Mouse (Mus musculus): ENCODE measurements around the gene Mthfs. TPM values are rescaled to one million over a fixed set of nuclear protein-coding genes. Genes with fewer than 3 reads are reported as not detected.

The Mthfs gene
- polyA plus RNA-seq, 1 experiment, result 6.4 TPM

- Histone ChIP-seq H3ac (ENCODE audit: control insufficient read depth, insufficient read length) (no peak overlapping the region), H3K4me2 (ENCODE audit: low read depth) (no peak overlapping the region), H3K27me3 (ENCODE audit: control insufficient read depth, insufficient read depth, insufficient read length) (no peaks in the 10 kb centered on the region), H3K4me3 (no peak overlapping the region), H3K36me3 (ENCODE audit: control insufficient read depth, insufficient read depth) (no peaks in the 10 kb centered on the region), H3K79me2 (ENCODE audit: control insufficient read depth, insufficient read depth) (no peaks in the 10 kb centered on the region)
- TF ChIP-seq REST (IDR thresholded peaks at IDR 0.05; ENCODE audit: insufficient read depth, insufficient read length), result no peak
- TF ChIP-seq USF1 (IDR thresholded peaks at IDR 0.05; ENCODE audit: low read depth), result no peak
- no peak for TF ChIP-seq POLR2A (IDR thresholded peaks at IDR 0.05; ENCODE audit: insufficient read length, low read depth)
- TF ChIP-seq E2F4 (IDR thresholded peaks at IDR 0.05; ENCODE audit: insufficient read depth), result no peak
- TF ChIP-seq POLR2AphosphoS2 (IDR thresholded peaks at IDR 0.05; ENCODE audit: insufficient read length, low read depth), result no peak
- no peak for TF ChIP-seq MAX (IDR thresholded peaks at IDR 0.05; ENCODE audit: low read depth)
- no peak for TF ChIP-seq TCF12 (IDR thresholded peaks at IDR 0.05; ENCODE audit: insufficient read depth, poor library complexity, severe bottlenecking)
- TF ChIP-seq MYOG (IDR thresholded peaks at IDR 0.05; ENCODE audit: control insufficient read depth in 1 of 3, insufficient read depth in 1 of 3, insufficient read length in 2 of 3, low read depth in 2 of 3), result no peak
Measured at GRCm38 (mm10) chr9:89267093-89267492, 56.6 kb downstream of the Mthfs start.

- Histone ChIP-seq H3ac (ENCODE audit: control insufficient read depth, insufficient read length) (no peak overlapping the region), H3K36me3 (ENCODE audit: control insufficient read depth, insufficient read depth) (no peaks in the 10 kb centered on the region), H3K4me2 (ENCODE audit: low read depth) (no peak overlapping the region), H3K27me3 (ENCODE audit: control insufficient read depth, insufficient read depth, insufficient read length) (no peaks in the 10 kb centered on the region), H3K4me3 (no peak overlapping the region), H3K79me2 (ENCODE audit: control insufficient read depth, insufficient read depth) (no peaks in the 10 kb centered on the region)
- TF ChIP-seq E2F4 (IDR thresholded peaks at IDR 0.05; ENCODE audit: insufficient read depth) (no peak), CEBPB (IDR thresholded peaks at IDR 0.05; ENCODE audit: insufficient read depth, poor library complexity, severe bottlenecking) (no peak), MYOD1 (IDR thresholded peaks at IDR 0.05; ENCODE audit: control insufficient read depth in 1 of 3, insufficient read length in 2 of 3, low read depth in 2 of 3) (no peak), POLR2A (IDR thresholded peaks at IDR 0.05; ENCODE audit: insufficient read length, low read depth) (no peak), MYOG (IDR thresholded peaks at IDR 0.05; ENCODE audit: control insufficient read depth in 1 of 3, insufficient read depth in 1 of 3, insufficient read length in 2 of 3, low read depth in 2 of 3) (no peak), USF1 (IDR thresholded peaks at IDR 0.05; ENCODE audit: low read depth) (no peak), REST (IDR thresholded peaks at IDR 0.05; ENCODE audit: insufficient read depth, insufficient read length) (no peak), POLR2AphosphoS2 (IDR thresholded peaks at IDR 0.05; ENCODE audit: insufficient read length, low read depth) (no peak), MAX (IDR thresholded peaks at IDR 0.05; ENCODE audit: low read depth) (no peak), TCF3 (IDR thresholded peaks at IDR 0.05; ENCODE audit: insufficient read length, low read depth) (no peak), TCF12 (IDR thresholded peaks at IDR 0.05; ENCODE audit: insufficient read depth, poor library complexity, severe bottlenecking) (no peak)
Measured at GRCm38 (mm10) chr9:89267572-89267971, 57.1 kb downstream of the Mthfs start.

GRCm38 (mm10) chr9:89270376-89270775 is 59.9 kb downstream of the Mthfs start:
- Histone ChIP-seq H3K4me3 (no peak overlapping the region), H3ac (ENCODE audit: control insufficient read depth, insufficient read length) (no peak overlapping the region), H3K36me3 (ENCODE audit: control insufficient read depth, insufficient read depth) (no peaks in the 10 kb centered on the region), H3K79me2 (ENCODE audit: control insufficient read depth, insufficient read depth) (no peaks in the 10 kb centered on the region), H3K27me3 (ENCODE audit: control insufficient read depth, insufficient read depth, insufficient read length) (no peaks in the 10 kb centered on the region), H3K4me2 (ENCODE audit: low read depth) (no peak overlapping the region)
- TF ChIP-seq USF1 (IDR thresholded peaks at IDR 0.05; ENCODE audit: low read depth) (no peak), SRF (IDR thresholded peaks at IDR 0.05; ENCODE audit: control insufficient read depth, insufficient read length, low read depth) (no peak), TCF12 (IDR thresholded peaks at IDR 0.05; ENCODE audit: insufficient read depth, poor library complexity, severe bottlenecking) (no peak), CEBPB (IDR thresholded peaks at IDR 0.05; ENCODE audit: insufficient read depth, poor library complexity, severe bottlenecking) (no peak), MYOD1 (IDR thresholded peaks at IDR 0.05; ENCODE audit: control insufficient read depth in 1 of 3, insufficient read length in 2 of 3, low read depth in 2 of 3) (no peak), POLR2AphosphoS2 (IDR thresholded peaks at IDR 0.05; ENCODE audit: insufficient read length, low read depth) (no peak), REST (IDR thresholded peaks at IDR 0.05; ENCODE audit: insufficient read depth, insufficient read length) (no peak)

GRCm38 (mm10) chr9:89273766-89274165 is 63.3 kb downstream of the Mthfs start:
- Histone ChIP-seq H3K79me2 (ENCODE audit: control insufficient read depth, insufficient read depth) (no peaks in the 10 kb centered on the region), H3K4me2 (ENCODE audit: low read depth) (no peak overlapping the region), H3K27me3 (ENCODE audit: control insufficient read depth, insufficient read depth, insufficient read length) (no peaks in the 10 kb centered on the region), H3K36me3 (ENCODE audit: control insufficient read depth, insufficient read depth) (no peaks in the 10 kb centered on the region), H3K4me3 (no peak overlapping the region), H3ac (ENCODE audit: control insufficient read depth, insufficient read length) (no peak overlapping the region)
- TF ChIP-seq USF1 (IDR thresholded peaks at IDR 0.05; ENCODE audit: low read depth) (no peak), MYOD1 (IDR thresholded peaks at IDR 0.05; ENCODE audit: control insufficient read depth in 1 of 3, insufficient read length in 2 of 3, low read depth in 2 of 3) (no peak), TCF12 (IDR thresholded peaks at IDR 0.05; ENCODE audit: insufficient read depth, poor library complexity, severe bottlenecking) (no peak), E2F4 (IDR thresholded peaks at IDR 0.05; ENCODE audit: insufficient read depth) (no peak), CEBPB (IDR thresholded peaks at IDR 0.05; ENCODE audit: insufficient read depth, poor library complexity, severe bottlenecking) (no peak), SRF (IDR thresholded peaks at IDR 0.05; ENCODE audit: control insufficient read depth, insufficient read length, low read depth) (no peak), REST (IDR thresholded peaks at IDR 0.05; ENCODE audit: insufficient read depth, insufficient read length) (no peak), MYOG (IDR thresholded peaks at IDR 0.05; ENCODE audit: control insufficient read depth in 1 of 3, insufficient read depth in 1 of 3, insufficient read length in 2 of 3, low read depth in 2 of 3) (no peak), POLR2A (IDR thresholded peaks at IDR 0.05; ENCODE audit: insufficient read length, low read depth) (no peak), TCF3 (IDR thresholded peaks at IDR 0.05; ENCODE audit: insufficient read length, low read depth) (no peak), POLR2AphosphoS2 (IDR thresholded peaks at IDR 0.05; ENCODE audit: insufficient read length, low read depth) (no peak), MAX (IDR thresholded peaks at IDR 0.05; ENCODE audit: low read depth) (no peak)

GRCm38 (mm10) chr9:89278207-89278606 is 67.7 kb downstream of the Mthfs start:
- no peak overlapping the region for H3K4me3 ChIP-seq
- H3K79me2 ChIP-seq (ENCODE audit: control insufficient read depth, insufficient read depth), result no peaks in the 10 kb centered on the region
- no peak for TF ChIP-seq CEBPB (IDR thresholded peaks at IDR 0.05; ENCODE audit: insufficient read depth, poor library complexity, severe bottlenecking)
- TF ChIP-seq TCF12 (IDR thresholded peaks at IDR 0.05; ENCODE audit: insufficient read depth, poor library complexity, severe bottlenecking), result no peak
- TF ChIP-seq MYOD1 (IDR thresholded peaks at IDR 0.05; ENCODE audit: control insufficient read depth in 1 of 3, insufficient read length in 2 of 3, low read depth in 2 of 3), result no peak
- no peaks in the 10 kb centered on the region for H3K27me3 ChIP-seq (ENCODE audit: control insufficient read depth, insufficient read depth, insufficient read length)
- H3ac ChIP-seq (ENCODE audit: control insufficient read depth, insufficient read length), result no peak overlapping the region
- no peaks in the 10 kb centered on the region for H3K36me3 ChIP-seq (ENCODE audit: control insufficient read depth, insufficient read depth)
- no peak overlapping the region for H3K4me2 ChIP-seq (ENCODE audit: low read depth)
